Mouse (Mus musculus) neural tube, embryonic 13.5 days (tissue): Measurements from ENCODE around the gene Nifk. TPM values are rescaled to one million over a fixed set of nuclear protein-coding genes. Genes with fewer than 3 reads are reported as not detected.

Experiments used
- polyA plus RNA-seq: library from polyadenylated mRNA; unstranded; fragments of >200 nt; fragmentation: Nextera tagmentation; extraction: Ambion mirVana; gene quantifications from 2 replicates; pipeline ENCODE4 v1.2.1, GENCODE M21; 2015

Gene Nifk
- polyA plus RNA-seq, 1 experiment from 2014 or later: 69.1 TPM

Other genes starting within 250 kb of the Nifk start
- 0.33 and 0.35 TPM in 2 replicates for gene Gm29106, start 145.3 kb upstream of the Nifk start, polyA plus RNA-seq
- 417 and 418 TPM in 2 replicates for gene Tsn, start 10.1 kb upstream of the Nifk start, polyA plus RNA-seq
- 103 and 107 TPM in 2 replicates for gene Clasp1, start 67.2 kb downstream of the Nifk start, polyA plus RNA-seq